Mouse (Mus musculus) G1E (cell line): ENCODE measurements around the gene Gm10203.

ENCODE experiments used
- CTCF ChIP-seq: IDR thresholded peaks from 2 replicates; pipeline ENCODE4 v1.5.1; 2012; ENCODE audit warnings: low read depth, low read length, inconsistent platforms, mixed read lengths
- GATA1 ChIP-seq: IDR thresholded peaks from 2 replicates; pipeline ENCODE4 v1.6.1; 2012; ENCODE audit warnings: borderline replicate concordance, low read length, inconsistent platforms, mixed read lengths

DNA sequence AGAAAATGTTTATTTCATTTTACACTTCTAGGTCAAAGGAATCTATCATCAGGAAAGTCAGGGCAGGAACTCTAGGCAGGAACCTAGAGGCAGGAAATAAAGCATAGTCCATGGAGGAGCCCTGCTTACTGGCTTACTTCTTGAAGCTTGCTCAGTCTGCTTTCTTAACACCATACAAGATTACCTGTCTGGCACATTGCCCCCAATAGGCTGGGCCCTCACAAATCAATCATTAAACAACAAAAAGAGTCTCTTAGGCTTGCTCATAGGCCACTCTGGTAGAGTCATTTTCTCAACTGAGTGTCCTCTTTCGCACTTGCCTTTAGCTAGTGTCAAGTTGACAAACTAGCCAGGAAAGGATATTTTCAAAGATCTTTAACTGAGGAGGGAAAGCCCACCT, 15.2 kb downstream of the Gm10203 start:
- TF ChIP-seq CTCF (no peak), GATA1 (no peak)
